Mouse (Mus musculus): ENCODE measurements around the gene Dcun1d3.

Dcun1d3 gene

GRCm38 (mm10) chr7:119872204-119872603, 23.9 kb downstream of the Dcun1d3 start:
- DNase-seq = no peak

- DNase-seq = no peak
Observed at GRCm38 (mm10) chr7:119866136-119866535, 30.0 kb downstream of the Dcun1d3 start.

GRCm38 (mm10) chr7:119864500-119864899, 31.6 kb downstream of the Dcun1d3 start:
- no peak for DNase-seq

GRCm38 (mm10) chr7:119862167-119862566, 33.9 kb downstream of the Dcun1d3 start:
- DNase-seq = no peak

- DNase-seq = peak; percentile 37
Observed at GRCm38 (mm10) chr7:119861335-119862091, 34.6 kb downstream of the Dcun1d3 start.

GRCm38 (mm10) chr7:119860971-119861334, 35.1 kb downstream of the Dcun1d3 start:
- no peak for DNase-seq

GRCm38 (mm10) chr7:119860554-119860953, 35.5 kb downstream of the Dcun1d3 start:
- no peak for DNase-seq

GRCm38 (mm10) chr7:119860116-119860515, 36.0 kb downstream of the Dcun1d3 start:
- no peak for DNase-seq

GRCm38 (mm10) chr7:119859476-119859875, 36.6 kb downstream of the Dcun1d3 start:
- DNase-seq = no peak

- DNase-seq = no peak
Observed at GRCm38 (mm10) chr7:119855031-119855430, 41.1 kb downstream of the Dcun1d3 start.

GRCm38 (mm10) chr7:119854362-119854761, 41.7 kb downstream of the Dcun1d3 start:
- DNase-seq = no peak

- no peak for DNase-seq
Observed at GRCm38 (mm10) chr7:119853186-119853585, 42.9 kb downstream of the Dcun1d3 start.

- DNase-seq = no peak
Observed at GRCm38 (mm10) chr7:119852494-119852893, 43.6 kb downstream of the Dcun1d3 start.

GRCm38 (mm10) chr7:119850737-119851136, 45.4 kb downstream of the Dcun1d3 start:
- no peak for DNase-seq

GRCm38 (mm10) chr7:119849096-119849495, 47.0 kb downstream of the Dcun1d3 start:
- DNase-seq = peak; percentile 36

GRCm38 (mm10) chr7:119847396-119847795, 48.7 kb downstream of the Dcun1d3 start:
- no peak for DNase-seq

- DNase-seq = no peak
Observed at GRCm38 (mm10) chr7:119845541-119845940, 50.6 kb downstream of the Dcun1d3 start.

GRCm38 (mm10) chr7:119841820-119842449, 54.2 kb downstream of the Dcun1d3 start:
- DNase-seq = no peak

- DNase-seq = no peak
Observed at GRCm38 (mm10) chr7:119835996-119836777, 59.9 kb downstream of the Dcun1d3 start.

- no peak for DNase-seq
Observed at GRCm38 (mm10) chr7:119835371-119835770, 60.7 kb downstream of the Dcun1d3 start.

- DNase-seq = no peak
Observed at GRCm38 (mm10) chr7:119808723-119809122, 87.4 kb downstream of the Dcun1d3 start.

- no peak for DNase-seq
Observed at GRCm38 (mm10) chr7:119807396-119807795, 88.7 kb downstream of the Dcun1d3 start.
